Mouse (Mus musculus) forebrain, embryonic 16.5 days (tissue): Measurements from ENCODE around the gene Ccn5. TPM values are rescaled to one million over a fixed set of nuclear protein-coding genes. Genes with fewer than 3 reads are reported as not detected.

ENCODE experiments used
- ATAC-seq: fragments of 200-750 bp; cut with Nextera tagmentation; 2 replicates; pipeline ENCODE4 v1.8.0; 2017; ENCODE audit warnings: mild to moderate bottlenecking, moderate library complexity
- H3K27ac ChIP-seq: fragments of 300-500 bp; sonication (generic); 2 replicates; pipeline ENCODE4 v1.5.1; 2014; ENCODE audit warnings: low read length, control low read depth
- H3K27me3 ChIP-seq: fragments of 300-500 bp; sonication (generic); replicated peaks from 2 replicates; pipeline ENCODE4 v1.6.1; 2014; ENCODE audit warnings: low read length; ENCODE audit not compliant: control insufficient read depth, insufficient read depth
- H3K36me3 ChIP-seq: fragments of 300-500 bp; sonication (generic); 2 replicates; pipeline ENCODE4 v1.6.1; 2014; ENCODE audit not compliant: control insufficient read depth, insufficient read depth
- H3K4me1 ChIP-seq: fragments of 300-500 bp; sonication (generic); replicated peaks from 2 replicates; pipeline ENCODE4 v1.6.1; 2014; ENCODE audit warnings: low read length; ENCODE audit not compliant: control insufficient read depth, insufficient read depth
- H3K4me2 ChIP-seq: fragments of 300-500 bp; sonication (generic); 2 replicates; pipeline ENCODE4 v1.6.1; 2014; ENCODE audit warnings: mild to moderate bottlenecking, low read length, control low read depth
- H3K4me3 ChIP-seq: fragments of 300-500 bp; sonication (generic); replicated peaks from 2 replicates; pipeline ENCODE4 v1.5.1; 2014; ENCODE audit warnings: mild to moderate bottlenecking, low read length, control low read depth
- H3K9ac ChIP-seq: fragments of 300-500 bp; sonication (generic); replicated peaks from 2 replicates; pipeline ENCODE4 v1.6.1; 2014; ENCODE audit warnings: low read depth, low read length, control low read depth
- H3K9me3 ChIP-seq: fragments of 300-500 bp; sonication (generic); 2 replicates; pipeline ENCODE4 v1.6.1; 2016; ENCODE audit warnings: low read length; ENCODE audit not compliant: control insufficient read depth
- WGBS: fragments of 180-500 bp; shearing (Covaris S2); extraction: QIAGEN DNeasy Blood & Tissue Kit; methylation state at CpG from one replicate; pipeline ENCODE4 v1.1.7; 2014; 5-methylcytosine and 5-hydroxymethylcytosine counted together
- polyA plus RNA-seq: library from polyadenylated mRNA; unstranded; fragments of >200 nt; fragmentation: Nextera tagmentation; extraction: Ambion mirVana; gene quantifications from 2 replicates; pipeline ENCODE4 v1.2.1, GENCODE M21; 2015

Ccn5 gene
- polyA plus RNA-seq, 1 experiment from 2014 or later = 0.15 TPM

DNA sequence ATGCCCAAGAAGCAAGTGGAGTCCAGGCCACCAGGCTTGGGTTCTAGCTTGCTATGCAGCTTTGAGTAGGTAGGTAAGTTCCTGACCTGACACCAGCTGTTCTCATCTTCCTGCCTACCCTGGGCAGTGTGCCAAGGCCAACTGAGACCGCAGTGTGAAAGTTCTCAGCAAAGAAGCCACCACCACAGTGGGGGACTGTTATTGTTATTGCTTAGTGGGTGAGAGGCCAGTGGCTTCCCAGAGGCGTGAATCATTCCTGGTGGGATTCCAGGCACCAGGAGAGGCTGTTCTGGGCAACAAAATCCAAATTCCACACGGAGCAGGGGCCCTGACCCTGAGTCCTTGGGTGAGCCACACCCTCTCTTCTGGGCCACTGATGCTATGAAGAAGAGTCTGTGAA lies 19.8 kb upstream of the Ccn5 start:
- Histone ChIP-seq H3K36me3 (no peaks in the 10 kb centered on the region), H3K4me3 (no peak overlapping the region), H3K4me1 (no peaks in the 10 kb centered on the region), H3K9me3 (no peaks in the 10 kb centered on the region), H3K9ac (no peak overlapping the region), H3K27me3 (no peaks in the 10 kb centered on the region), H3K27ac (no peak overlapping the region), H3K4me2 (no peak overlapping the region)
- WGBS = 34% methylated on average over 3 of the region's 3 CpGs
- ATAC-seq = no peak

DNA sequence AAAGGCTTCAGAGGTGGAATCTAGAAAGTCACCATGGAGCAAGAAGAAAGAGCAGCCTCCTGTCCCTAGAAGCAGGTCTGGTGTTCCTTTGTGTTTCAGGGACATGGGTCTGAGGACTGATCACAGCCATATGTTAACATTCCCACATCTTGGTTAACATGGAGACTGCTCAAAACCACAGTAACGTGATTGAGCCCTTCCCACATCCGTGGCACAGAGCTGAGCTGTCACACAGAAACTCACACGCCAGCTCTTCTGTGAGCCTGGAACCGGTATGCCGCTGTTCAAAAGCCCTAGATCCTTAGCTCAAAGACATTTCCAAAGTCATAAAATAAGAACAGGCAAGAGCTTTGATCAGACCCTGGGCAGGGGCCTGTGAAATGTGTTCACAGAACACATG lies 19.3 kb upstream of the Ccn5 start:
- no peaks in the 10 kb centered on the region for H3K36me3 ChIP-seq
- no peak overlapping the region for H3K9ac ChIP-seq
- WGBS = 82% methylated on average over 5 of the region's 5 CpGs
- no peaks in the 10 kb centered on the region for H3K4me1 ChIP-seq
- no peak overlapping the region for H3K4me3 ChIP-seq
- no peaks in the 10 kb centered on the region for H3K27me3 ChIP-seq
- no peak overlapping the region for H3K27ac ChIP-seq
- H3K9me3 ChIP-seq = no peaks in the 10 kb centered on the region
- no peak for ATAC-seq
- no peak overlapping the region for H3K4me2 ChIP-seq

DNA sequence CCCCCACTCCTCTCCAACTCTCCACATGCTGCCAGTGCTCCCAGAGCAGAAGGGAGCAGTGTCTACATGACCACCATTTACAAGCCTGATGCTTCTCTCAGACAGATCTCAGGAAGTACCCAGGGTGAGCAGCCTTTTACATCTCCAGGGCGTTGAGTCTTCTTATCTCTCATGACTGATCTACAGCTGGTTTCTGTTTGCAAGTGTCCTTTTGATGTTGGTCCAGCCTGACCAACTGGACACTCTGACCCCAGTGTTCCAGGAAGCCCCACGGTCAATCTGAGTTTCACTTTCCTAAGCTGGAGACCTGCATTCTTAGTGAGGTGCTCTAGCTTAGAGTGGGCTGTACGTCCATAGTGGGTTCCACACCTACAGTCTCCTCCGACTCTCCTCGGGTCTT lies 16.8 kb upstream of the Ccn5 start:
- Histone ChIP-seq H3K4me2 (no peak overlapping the region), H3K9ac (no peak overlapping the region), H3K27me3 (no peaks in the 10 kb centered on the region), H3K36me3 (no peaks in the 10 kb centered on the region), H3K4me3 (no peak overlapping the region), H3K27ac (no peak overlapping the region), H3K9me3 (no peaks in the 10 kb centered on the region), H3K4me1 (no peaks in the 10 kb centered on the region)
- no peak for ATAC-seq
- 85% methylated on average over 5 of the region's 5 CpGs for WGBS

DNA sequence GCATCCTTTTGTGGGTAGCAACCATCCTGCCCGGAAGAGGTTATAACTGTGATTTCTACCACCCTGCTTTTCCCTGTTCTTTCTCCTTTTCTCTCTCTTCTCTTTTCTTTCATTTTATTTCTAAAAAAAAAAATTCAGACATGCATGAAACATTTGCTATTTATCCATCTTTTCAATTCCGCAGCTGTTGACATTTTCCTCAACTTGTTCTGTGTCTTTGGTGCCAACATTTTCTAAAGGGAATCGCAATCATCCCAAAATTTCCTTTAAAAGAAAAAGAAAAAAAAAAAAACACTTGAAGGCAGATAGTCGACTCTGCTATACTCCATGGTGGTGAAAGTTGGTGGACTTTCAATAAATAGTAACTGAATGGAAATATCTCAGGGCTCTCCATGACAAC lies 11.5 kb upstream of the Ccn5 start:
- Histone ChIP-seq H3K9me3 (no peaks in the 10 kb centered on the region), H3K36me3 (no peaks in the 10 kb centered on the region), H3K4me1 (no peaks in the 10 kb centered on the region), H3K9ac (no peak overlapping the region), H3K4me2 (no peak overlapping the region), H3K27me3 (no peaks in the 10 kb centered on the region), H3K4me3 (no peak overlapping the region), H3K27ac (no peak overlapping the region)
- 78% methylated on average over 4 of the region's 4 CpGs for WGBS
- no peak for ATAC-seq

DNA sequence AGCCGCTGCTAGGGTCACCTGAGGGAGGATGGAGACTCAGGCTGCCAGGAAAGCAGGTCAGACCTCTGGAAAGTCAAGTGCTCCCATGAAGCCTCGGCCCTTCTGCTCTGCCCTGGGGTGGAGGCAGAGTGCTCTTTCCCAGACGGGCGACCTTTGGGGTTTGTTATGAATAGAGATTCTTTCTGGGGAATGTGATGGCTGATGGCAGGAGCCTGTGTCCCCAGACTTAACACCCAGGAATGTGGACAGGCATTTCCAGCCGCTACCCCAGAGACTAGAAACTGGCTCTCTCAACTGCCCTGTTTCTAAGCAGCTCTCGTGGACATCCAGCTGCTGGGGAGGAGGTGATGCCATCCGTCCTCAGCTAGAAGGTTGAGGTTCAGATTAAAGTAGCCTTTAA lies 11.0 kb upstream of the Ccn5 start:
- Histone ChIP-seq H3K9me3 (no peaks in the 10 kb centered on the region), H3K27me3 (no peaks in the 10 kb centered on the region), H3K4me3 (no peak overlapping the region), H3K4me2 (no peak overlapping the region), H3K4me1 (no peaks in the 10 kb centered on the region), H3K36me3 (no peaks in the 10 kb centered on the region), H3K27ac (no peak overlapping the region), H3K9ac (no peak overlapping the region)
- 74% methylated on average over 7 of the region's 7 CpGs for WGBS
- ATAC-seq = no peak

DNA sequence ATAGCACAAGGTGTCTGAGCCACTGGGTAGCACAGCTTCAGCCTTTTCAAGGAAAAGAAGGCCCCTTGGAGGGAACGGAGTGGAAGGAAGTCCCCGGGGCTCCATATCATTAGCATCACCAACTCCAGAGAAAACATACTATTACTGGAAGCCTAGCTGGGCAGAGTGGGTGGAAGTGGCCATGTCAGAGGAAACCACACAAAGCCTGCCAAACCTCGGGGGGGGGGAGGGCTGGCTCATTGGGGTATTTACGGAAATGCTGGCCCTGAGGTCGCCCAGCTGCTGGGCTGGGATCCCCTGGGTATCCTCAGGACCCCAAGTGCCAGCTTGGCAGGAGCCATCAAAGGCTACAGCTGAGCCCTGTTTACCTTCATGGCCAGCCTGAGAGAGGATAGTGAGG lies 7.6 kb upstream of the Ccn5 start:
- Histone ChIP-seq H3K4me1 (no peaks in the 10 kb centered on the region), H3K36me3 (no peaks in the 10 kb centered on the region), H3K9me3 (no peaks in the 10 kb centered on the region), H3K27me3 (no peaks in the 10 kb centered on the region), H3K4me3 (no peak overlapping the region), H3K4me2 (no peak overlapping the region), H3K9ac (no peak overlapping the region), H3K27ac (no peak overlapping the region)
- whole genome bisulfite sequencing = 69% methylated on average over 5 of the region's 5 CpGs
- ATAC-seq = no peak

DNA sequence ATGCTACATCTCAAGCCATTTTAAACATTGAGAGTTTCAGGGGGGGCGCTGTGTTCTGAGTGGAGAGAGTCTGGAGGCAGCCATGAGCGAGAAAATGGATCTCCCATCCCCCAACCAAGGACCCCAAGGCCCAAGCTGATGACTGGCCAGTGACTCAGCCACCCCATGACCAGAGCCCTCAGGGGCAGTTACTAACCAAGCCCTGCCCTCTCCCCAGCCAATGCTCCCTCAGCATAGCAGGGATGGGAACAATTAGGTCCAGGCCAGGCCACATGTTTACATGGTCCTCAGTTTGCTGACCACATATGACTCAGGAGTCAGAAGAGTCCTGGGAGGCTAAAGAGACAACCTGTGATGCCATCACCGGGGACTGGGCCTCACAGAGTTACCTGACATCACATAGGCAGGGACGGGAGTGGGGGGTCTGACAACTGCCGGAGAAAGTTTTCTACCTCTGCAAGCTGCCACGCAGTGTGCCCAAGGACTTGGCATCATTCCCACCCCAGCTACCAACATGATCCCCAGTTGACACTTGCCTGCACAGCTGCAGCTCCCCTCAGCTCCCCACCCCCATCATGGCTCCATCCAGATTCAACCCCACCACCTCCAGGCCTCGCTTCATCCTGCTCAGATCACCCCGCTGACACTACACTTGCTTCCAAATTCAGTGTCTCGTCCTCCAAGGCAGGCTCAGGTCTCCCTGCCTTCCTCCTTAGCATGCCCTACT lies 5.8 kb upstream of the Ccn5 start:
- ATAC-seq = no peak
- no peak overlapping the region for H3K9ac ChIP-seq
- WGBS = 83% methylated on average over 9 of the region's 9 CpGs
- H3K4me3 ChIP-seq = no peak overlapping the region
- no peaks in the 10 kb centered on the region for H3K9me3 ChIP-seq
- H3K4me2 ChIP-seq = no peak overlapping the region
- H3K27ac ChIP-seq = no peak overlapping the region
- no peaks in the 10 kb centered on the region for H3K27me3 ChIP-seq
- no peaks in the 10 kb centered on the region for H3K4me1 ChIP-seq
- H3K36me3 ChIP-seq = no peaks in the 10 kb centered on the region

DNA sequence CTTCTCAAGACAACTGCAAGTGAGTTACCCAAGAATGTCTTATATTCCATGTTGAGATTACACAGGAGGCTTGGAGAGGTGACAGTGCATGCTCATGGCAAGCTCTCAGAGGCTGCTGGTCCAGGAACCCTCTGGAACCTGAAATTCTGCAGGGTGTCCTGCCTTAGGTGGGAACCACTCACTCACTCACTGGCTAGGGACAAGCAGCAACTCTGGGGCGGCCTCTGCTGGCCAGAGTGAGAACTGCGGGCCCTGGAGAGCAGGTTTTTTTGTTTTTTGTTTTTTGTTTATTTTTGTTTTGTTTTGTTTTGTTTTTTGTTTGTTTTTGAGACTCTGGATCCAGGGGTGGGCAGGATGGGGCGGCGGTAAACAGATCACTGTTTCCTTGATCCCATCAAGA lies 2.6 kb downstream of the Ccn5 start:
- Histone ChIP-seq H3K4me1 (no peaks in the 10 kb centered on the region), H3K9ac (no peak overlapping the region), H3K27me3 (peaks cover 2% of the 10 kb centered on the region; the same call in 1 of the 2 replicates), H3K36me3 (no peaks in the 10 kb centered on the region), H3K9me3 (no peaks in the 10 kb centered on the region), H3K27ac (no peak overlapping the region), H3K4me3 (no peak overlapping the region), H3K4me2 (no peak overlapping the region)
- 5% methylated on average over 4 of the region's 4 CpGs for WGBS
- no peak for ATAC-seq

DNA sequence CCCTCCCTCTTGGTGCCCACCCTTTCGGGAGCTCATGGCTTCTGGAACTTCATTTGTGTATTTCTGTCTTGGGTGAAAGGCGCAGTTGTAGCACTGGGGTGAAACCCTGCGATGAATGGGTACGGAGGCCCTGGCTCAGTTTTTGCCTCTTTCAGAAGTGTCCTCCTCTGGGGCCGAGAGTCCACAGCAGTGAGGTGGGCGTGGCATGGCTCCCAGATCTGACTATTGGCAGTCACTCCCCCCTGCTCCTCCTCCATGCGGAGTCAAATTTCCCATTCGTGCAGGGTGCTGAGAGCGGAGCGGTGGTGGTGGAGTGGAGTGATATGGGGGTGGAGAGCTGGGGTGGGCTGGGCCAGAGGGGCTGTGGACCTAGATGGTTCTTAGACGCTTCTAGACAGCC lies 3.1 kb downstream of the Ccn5 start:
- Histone ChIP-seq H3K9me3 (no peaks in the 10 kb centered on the region), H3K9ac (no peak overlapping the region), H3K27ac (no peak overlapping the region), H3K4me2 (no peak overlapping the region), H3K36me3 (no peaks in the 10 kb centered on the region), H3K4me1 (no peaks in the 10 kb centered on the region), H3K27me3 (peaks cover 2% of the 10 kb centered on the region; the same call in 1 of the 2 replicates), H3K4me3 (no peak overlapping the region)
- ATAC-seq = no peak
- WGBS = 19% methylated on average over 11 of the region's 11 CpGs

DNA sequence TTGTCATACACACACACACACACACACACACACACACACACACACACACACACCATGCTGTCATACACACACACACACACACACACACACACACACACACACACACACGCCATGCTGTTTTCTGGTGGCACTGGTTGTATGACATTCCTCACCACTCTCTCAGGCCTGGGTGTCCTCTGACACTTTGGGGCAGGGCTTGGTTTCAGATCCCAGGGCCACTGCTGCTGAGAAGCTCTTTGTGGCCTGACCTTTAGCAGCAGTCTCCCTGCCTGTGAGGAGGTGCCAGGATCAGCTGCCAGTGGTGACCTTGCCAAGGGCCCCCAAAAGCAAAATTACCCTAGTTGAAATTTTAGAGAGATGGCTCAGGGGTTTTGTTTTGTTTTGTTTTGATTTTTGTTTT lies 5.2 kb downstream of the Ccn5 start:
- Histone ChIP-seq H3K36me3 (no peaks in the 10 kb centered on the region), H3K4me3 (no peak overlapping the region), H3K9me3 (no peaks in the 10 kb centered on the region), H3K27me3 (peaks cover 2% of the 10 kb centered on the region; the same call in 1 of the 2 replicates), H3K9ac (no peak overlapping the region), H3K4me2 (no peak overlapping the region), H3K27ac (no peak overlapping the region), H3K4me1 (no peaks in the 10 kb centered on the region)
- no peak for ATAC-seq
- WGBS = 83% methylated on average over 1 of the region's 1 CpGs
